Mouse (Mus musculus) embryo, embryonic 10 days (tissue): ENCODE results near the gene Comt.

Source experiments
- DNase-seq: peaks from one replicate; pipeline ENCODE4 v3.0.0-alpha.2; 2015; ENCODE audit warnings: low spot score

Comt gene

DNA sequence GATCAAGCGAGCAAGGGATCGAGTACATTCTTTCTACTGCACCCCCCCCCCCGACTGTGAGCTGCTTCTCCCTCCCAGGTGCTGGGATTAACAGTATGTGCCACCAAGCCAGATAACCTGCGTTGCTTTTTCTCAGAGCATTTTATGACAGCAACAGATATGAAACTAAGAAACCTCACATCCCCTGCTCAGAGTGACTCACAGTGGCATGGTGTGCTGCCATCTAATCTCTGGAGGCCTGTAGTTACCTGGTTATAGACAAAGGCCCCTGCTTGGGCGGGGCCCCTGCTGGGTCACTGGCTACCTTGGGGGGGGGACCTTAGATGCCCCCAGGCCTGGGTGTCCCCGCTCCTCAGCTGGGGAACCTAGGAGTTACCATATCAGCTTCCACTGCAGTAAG, 68.7 kb downstream of the Comt start:
- no peak for DNase-seq

DNA sequence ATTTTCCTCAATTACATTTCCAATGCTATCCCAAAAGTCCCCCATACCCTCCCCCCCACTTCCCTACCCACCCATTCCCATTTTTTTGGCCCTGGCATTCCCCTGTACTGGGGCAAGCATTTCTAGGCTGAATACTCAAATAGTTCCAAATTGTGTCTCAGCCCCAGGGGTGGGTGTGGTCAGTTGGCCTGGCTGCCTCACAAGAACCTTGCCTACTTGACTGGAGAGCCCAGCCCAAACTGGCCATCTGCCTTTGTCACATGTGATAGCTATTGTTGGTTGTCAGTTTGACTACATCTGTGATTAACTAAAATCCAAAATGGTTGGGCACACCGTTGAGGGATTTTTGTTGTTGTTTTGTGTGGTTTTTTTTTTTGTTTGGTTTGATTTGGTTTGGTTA, 69.7 kb downstream of the Comt start:
- no peak for DNase-seq
